Mouse (Mus musculus) CH12.LX (cell line): Measurements from ENCODE around the gene Bbof1. TPM values are rescaled to one million over a fixed set of nuclear protein-coding genes. Genes with fewer than 3 reads are reported as not detected.

ENCODE experiments used
- DNase-seq: peaks from one replicate; pipeline ENCODE4 v3.0.0-alpha.2; 2013; ENCODE audit errors: extremely low read depth
- H3K27ac ChIP-seq: 2 replicates; pipeline ENCODE4 v1.5.1; 2012; ENCODE audit warnings: low read depth, mild to moderate bottlenecking, control low read depth, moderate library complexity; ENCODE audit not compliant: insufficient read depth
- H3K27me3 ChIP-seq: replicated peaks from 2 replicates; pipeline ENCODE3; 2012; ENCODE audit warnings: inconsistent platforms
- H3K36me3 ChIP-seq, 2 experiments: replicated peaks in 1 of 2; 2 replicates each; pipeline versions ENCODE3 to v1.6.1; 2012; ENCODE audit warnings: inconsistent platforms in 1 of 2, low read length in 1 of 2, mild to moderate bottlenecking in 1 of 2, mixed read lengths in 1 of 2, moderate library complexity in 1 of 2; ENCODE audit not compliant: control insufficient read depth in 1 of 2, insufficient read depth in 1 of 2
- H3K4me1 ChIP-seq, 2 experiments: 2 replicates each; pipeline ENCODE4 v1.6.1; 2012; ENCODE audit warnings: inconsistent platforms in 1 of 2, moderate library complexity in 1 of 2; ENCODE audit not compliant: insufficient read depth in 2 of 2, control insufficient read depth in 1 of 2
- H3K4me2 ChIP-seq: 2 replicates; pipeline ENCODE4 v1.6.1; 2012; ENCODE audit warnings: low read depth, mild to moderate bottlenecking, control low read depth; ENCODE audit not compliant: poor library complexity, insufficient read depth, severe bottlenecking
- H3K4me3 ChIP-seq, 3 experiments: fragments of 150-350 bp in 1 of 3; sonication (generic) in 1 of 3; replicated peaks in 1 of 3; 2 replicates each; pipeline versions ENCODE3 to v1.5.1; 2011 to 2012; ENCODE audit warnings: low read depth in 2 of 3, low read length in 2 of 3, mild to moderate bottlenecking in 2 of 3, moderate library complexity in 2 of 3, control low read depth in 1 of 3, improper control_type of control experiment in 1 of 3, inconsistent platforms in 1 of 3, mixed read lengths in 1 of 3; ENCODE audit not compliant: poor library complexity in 1 of 3
- H3K79me2 ChIP-seq: replicated peaks from 2 replicates; pipeline ENCODE4 v1.6.1; 2012; ENCODE audit warnings: mild to moderate bottlenecking, moderate library complexity; ENCODE audit not compliant: control insufficient read depth, poor library complexity, insufficient read depth, severe bottlenecking; ENCODE audit errors: extremely low read depth
- H3K9ac ChIP-seq: 2 replicates; pipeline ENCODE4 v1.6.1; 2012; ENCODE audit warnings: low read depth, mild to moderate bottlenecking, control low read depth, moderate library complexity; ENCODE audit not compliant: insufficient read depth
- H3K9me3 ChIP-seq: replicated peaks from 2 replicates; pipeline ENCODE3; 2012; ENCODE audit warnings: low read length, inconsistent platforms, mixed read lengths
- BHLHE40 ChIP-seq: IDR thresholded peaks from 2 replicates; pipeline ENCODE4 v1.6.1; 2011; ENCODE audit warnings: mild to moderate bottlenecking, low read depth, low read length, improper control_type of control experiment
- CHD2 ChIP-seq: IDR thresholded peaks from 2 replicates; pipeline ENCODE4 v1.6.1; 2011; ENCODE audit warnings: low read length, improper control_type of control experiment
- ELF1 ChIP-seq: IDR thresholded peaks from 2 replicates; pipeline ENCODE4 v1.6.1; 2014; ENCODE audit warnings: low read depth, mild to moderate bottlenecking, inconsistent platforms, low read length, improper control_type of control experiment
- EP300 ChIP-seq: IDR thresholded peaks from 2 replicates; pipeline ENCODE4 v1.6.1; 2011; ENCODE audit warnings: low read length, improper control_type of control experiment
- ETS1 ChIP-seq: conservative IDR thresholded peaks from 2 replicates; pipeline ENCODE4 v1.6.1; 2012; ENCODE audit warnings: low read depth, mild to moderate bottlenecking, inconsistent platforms, low read length, improper control_type of control experiment, moderate library complexity
- JUN ChIP-seq: IDR thresholded peaks from 2 replicates; pipeline ENCODE4 v1.6.1; 2011; ENCODE audit warnings: low read depth, mild to moderate bottlenecking, low read length, improper control_type of control experiment, moderate library complexity; ENCODE audit not compliant: insufficient read depth
- JUND ChIP-seq: conservative IDR thresholded peaks from 2 replicates; pipeline ENCODE4 v1.6.1; 2011; ENCODE audit warnings: low read depth, low read length, improper control_type of control experiment
- KAT2A ChIP-seq: IDR thresholded peaks from 2 replicates; pipeline ENCODE4 v1.6.1; 2012; ENCODE audit warnings: low read length, improper control_type of control experiment, inconsistent platforms; ENCODE audit not compliant: insufficient replicate concordance
- MAFK ChIP-seq: IDR thresholded peaks from 2 replicates; pipeline ENCODE4 v1.6.1; 2011; ENCODE audit warnings: low read length, improper control_type of control experiment; ENCODE audit not compliant: insufficient replicate concordance
- MAX ChIP-seq: IDR thresholded peaks from 2 replicates; pipeline ENCODE4 v1.6.1; 2011; ENCODE audit warnings: low read length, improper control_type of control experiment
- MAZ ChIP-seq: IDR thresholded peaks from 2 replicates; pipeline ENCODE4 v1.6.1; 2012; ENCODE audit warnings: low read depth, mild to moderate bottlenecking, inconsistent platforms, low read length, improper control_type of control experiment, moderate library complexity
- MYC ChIP-seq: IDR thresholded peaks from 2 replicates; pipeline ENCODE4 v1.6.1; 2011; ENCODE audit warnings: low read depth, mild to moderate bottlenecking, improper control_type of control experiment, low read length
- NRF1 ChIP-seq: IDR thresholded peaks from 2 replicates; pipeline ENCODE4 v1.6.1; 2014; ENCODE audit warnings: low read depth, mild to moderate bottlenecking, inconsistent platforms, low read length, improper control_type of control experiment, moderate library complexity
- PAX5 ChIP-seq: IDR thresholded peaks from 2 replicates; pipeline ENCODE4 v1.6.1; 2012; ENCODE audit warnings: low read length, inconsistent platforms, mixed read lengths
- POLR2A ChIP-seq: IDR thresholded peaks from 2 replicates; pipeline ENCODE4 v1.6.1; 2011; ENCODE audit warnings: low read depth, mild to moderate bottlenecking, improper control_type of control experiment, low read length
- POLR2AphosphoS2 ChIP-seq: IDR thresholded peaks from 2 replicates; pipeline ENCODE4 v1.6.1; 2011; ENCODE audit warnings: low read depth, low read length, improper control_type of control experiment
- SMC3 ChIP-seq: IDR thresholded peaks from 2 replicates; pipeline ENCODE4 v1.6.1; 2011; ENCODE audit warnings: low read depth, low read length, improper control_type of control experiment
- TBP ChIP-seq: conservative IDR thresholded peaks from 2 replicates; pipeline ENCODE4 v1.6.1; 2011; ENCODE audit warnings: low read depth, low read length, improper control_type of control experiment
- UBTF ChIP-seq: IDR thresholded peaks from 2 replicates; pipeline ENCODE4 v1.6.1; 2012; ENCODE audit warnings: low read depth, mild to moderate bottlenecking, inconsistent platforms, low read length, improper control_type of control experiment, moderate library complexity
- USF2 ChIP-seq: conservative IDR thresholded peaks from 2 replicates; pipeline ENCODE4 v1.6.1; 2011; ENCODE audit warnings: low read depth, low read length, improper control_type of control experiment
- ZC3H11A ChIP-seq: IDR thresholded peaks from 2 replicates; pipeline ENCODE4 v1.6.1; 2012; ENCODE audit warnings: low read depth, mild to moderate bottlenecking, inconsistent platforms, low read length, improper control_type of control experiment
- ZMIZ1 ChIP-seq: IDR thresholded peaks from 2 replicates; pipeline ENCODE4 v1.6.1; 2012; ENCODE audit warnings: low read depth, mild to moderate bottlenecking, inconsistent platforms, low read length, improper control_type of control experiment
- dilution Hi-C: fragments of 300-500 bp; cut with MboI; formaldehyde crosslinking; loops from 2 replicates; pipeline ENCODE4 v1.14.3; 2020; ENCODE audit warnings: low sequenced_read_pairs; ENCODE audit not compliant: extremely low pct_unique_long_range_greater_than_20kb, extremely low pct_ligation_motif_present
- in situ Hi-C: fragments of 300-500 bp; cut with MboI; formaldehyde crosslinking; loops from 3 replicates; pipeline ENCODE4 v1.14.3; 2019; ENCODE audit warnings: low sequenced_read_pairs, low pct_ligation_motif_present, low pct_unique_long_range_greater_than_20kb, mixed read lengths
- polyA plus RNA-seq: library from polyadenylated mRNA; unstranded; fragments of >175 nt; gene quantifications from 2 replicates; pipeline ENCODE4 v1.2.1, GENCODE M21; 2012; ENCODE audit warnings: low read depth; ENCODE audit not compliant: insufficient read length
- total RNA-seq, 2 experiments: library from RNA; depleted of rRNA; stranded (reverse); fragments of 300-350 nt in 1 of 2; fragments of >200 nt in 1 of 2; gene quantifications; 2 replicates each; pipeline ENCODE4 v1.2.3; 2012 to 2014

The Bbof1 gene
- total and polyA plus RNA-seq, 3 experiments, result 0.24 to 0.41 (median 0.34) TPM

- H3K79me2 ChIP-seq, result no peaks in the 10 kb centered on the region
- no peak overlapping the region for H3K4me2 ChIP-seq
- no peak for TF ChIP-seq SMC3
- no peak for TF ChIP-seq UBTF
- TF ChIP-seq MAZ, result no peak
- TF ChIP-seq KAT2A, result no peak
- no peak for TF ChIP-seq PAX5
- TF ChIP-seq ETS1, result no peak
- no peak for TF ChIP-seq BHLHE40
- no peak for TF ChIP-seq TBP
- TF ChIP-seq, all 38 proteins: peak for 0
- Histone ChIP-seq H3K27ac (no peak overlapping the region), H3K36me3 (no peaks in the 10 kb centered on the region), H3K9me3 (no peaks in the 10 kb centered on the region), H3K4me1 (peaks cover 0 to 7% of the 10 kb centered on the region in 2 experiments; a peak in 2 of 4 replicates), H3K4me3 (no peak overlapping the region), H3K27me3 (no peaks in the 10 kb centered on the region), H3K9ac (no peak overlapping the region)
- in situ Hi-C loops (no loop called here), dilution Hi-C loops (no loop called here)
- DNase-seq, result no peak
Observed at GRCm38 (mm10) chr12:84397685-84398084, 11.2 kb upstream of the Bbof1 start.

GRCm38 (mm10) chr12:84398629-84399028 is 10.2 kb upstream of the Bbof1 start:
- TF ChIP-seq MAFK (peak; percentile 34; the same call in 1 of the 2 replicates), ELF1 (no peak), MAX (no peak), SMC3 (no peak), USF2 (no peak), POLR2AphosphoS2 (no peak)
- in situ Hi-C loops, result no loop called here
- no peak overlapping the region for H3K4me3 ChIP-seq
- no peak for DNase-seq
- H3K27ac ChIP-seq, result no peak overlapping the region
- no peak overlapping the region for H3K9ac ChIP-seq
- dilution Hi-C loops, result no loop called here
- H3K27me3 ChIP-seq, result no peaks in the 10 kb centered on the region
- H3K4me2 ChIP-seq, result no peak overlapping the region
- no peaks in the 10 kb centered on the region for H3K36me3 ChIP-seq
- H3K79me2 ChIP-seq, result no peaks in the 10 kb centered on the region
- peaks cover 0 to 7% of the 10 kb centered on the region in 2 experiments; a peak in 2 of 4 replicates for H3K4me1 ChIP-seq
- H3K9me3 ChIP-seq, result no peaks in the 10 kb centered on the region

GRCm38 (mm10) chr12:84399135-84399534 is 9.7 kb upstream of the Bbof1 start:
- no peak for DNase-seq
- H3K4me2 ChIP-seq, result no peak overlapping the region
- TF ChIP-seq JUN (no peak), NRF1 (no peak), POLR2A (no peak), SMC3 (no peak), EP300 (no peak), JUND (no peak), MAX (no peak), ZC3H11A (no peak), CHD2 (no peak), POLR2AphosphoS2 (no peak), MYC (no peak), ZMIZ1 (no peak)
- TF ChIP-seq, all 38 proteins: peak for 0
- in situ Hi-C loops, result no loop called here
- dilution Hi-C loops, result no loop called here
- H3K27ac ChIP-seq, result no peak overlapping the region
- no peak overlapping the region for H3K4me3 ChIP-seq
- H3K79me2 ChIP-seq, result no peaks in the 10 kb centered on the region
- no peaks in the 10 kb centered on the region for H3K9me3 ChIP-seq
- H3K27me3 ChIP-seq, result no peaks in the 10 kb centered on the region
- H3K4me1 ChIP-seq, result peaks cover 0 to 7% of the 10 kb centered on the region in 2 experiments; a peak in 2 of 4 replicates
- H3K9ac ChIP-seq, result no peak overlapping the region
- no peaks in the 10 kb centered on the region for H3K36me3 ChIP-seq
